Mouse (Mus musculus) Patski (cell line): Measurements from ENCODE around the gene Plxna4. TPM values are rescaled to one million over a fixed set of nuclear protein-coding genes. Genes with fewer than 3 reads are reported as not detected.

Experiments used
- ATAC-seq: fragments of 100-300 bp; one replicate; pipeline ENCODE4 v1.8.0; 2021
- CTCF ChIA-PET: fragments of 350-600 bp; sonication (Branson Sonifier 250); formaldehyde crosslinking; loops from one replicate; lab custom pipeline; 2022; ENCODE audit warnings: inconsistent platforms; lab: Charles Lee
- POLR2A ChIA-PET: fragments of 350-600 bp; sonication (Branson Sonifier 250); formaldehyde crosslinking; loops from one replicate; lab custom pipeline; 2022; ENCODE audit warnings: antibody characterized with exemption, inconsistent platforms; lab: Charles Lee
- DNase-seq: peaks from one replicate; pipeline ENCODE4 v3.0.0-alpha.2; 2011; ENCODE audit warnings: low read depth, low spot score
- H3K27me3 ChIP-seq: fragments of 371-371 bp; one replicate; pipeline ENCODE4 v1.5.1; 2021
- CTCF ChIP-seq: fragments of 100-300 bp; IDR thresholded peaks from one replicate; pipeline ENCODE4 v1.5.1; 2021
- in situ Hi-C: fragments of 300-500 bp; cut with MboI; formaldehyde crosslinking; loops from 3 replicates; pipeline ENCODE4 v1.11.1; 2018; ENCODE audit warnings: low pct_unique_long_range_greater_than_20kb, mixed read lengths
- polyA plus RNA-seq: library from polyadenylated mRNA; unstranded; gene quantifications from one replicate; pipeline ENCODE4 v1.2.3, GENCODE M21; 2021

The Plxna4 gene
- polyA plus RNA-seq, 1 experiment from 2014 or later, result 7.3 TPM

DNA sequence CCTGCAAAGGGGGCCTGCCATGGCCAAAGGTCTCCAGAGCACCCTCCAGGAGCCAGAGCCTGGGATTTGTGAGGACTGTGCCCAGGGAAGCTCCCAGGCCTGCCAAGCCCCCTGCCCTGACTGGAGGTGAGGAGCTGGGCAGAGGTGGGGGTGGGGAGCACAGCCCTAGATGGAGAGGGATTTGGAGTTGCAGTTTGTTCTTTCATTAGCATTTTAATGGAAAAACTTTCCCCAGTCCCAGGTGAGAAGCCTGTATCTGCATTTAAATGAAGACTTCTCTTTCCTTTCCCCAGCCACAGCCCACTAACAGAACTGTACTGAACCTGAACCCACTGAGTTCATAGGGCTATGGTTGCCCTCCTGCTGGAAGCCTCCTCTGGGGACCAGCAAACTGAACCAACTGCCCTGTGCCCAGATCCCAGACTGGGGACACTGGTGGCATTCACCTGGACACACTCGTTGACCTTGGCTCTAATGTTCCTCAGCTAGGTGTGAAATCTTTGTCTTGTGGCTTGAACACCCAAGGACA is 385.3 kb downstream of the Plxna4 start:
- in situ Hi-C loops, result no loop called here
- ATAC-seq, result no peak
- POLR2A ChIA-PET, result no interaction called here
- TF ChIP-seq CTCF, result no peak
- DNase-seq, result no peak
- no peaks in the 10 kb centered on the region for H3K27me3 ChIP-seq
- CTCF ChIA-PET, result interaction anchor here (0.8 kb wide), 1 partner anchor 25 kb away, joined by 3 read pairs; no protein-coding TSS in a partner anchor

DNA sequence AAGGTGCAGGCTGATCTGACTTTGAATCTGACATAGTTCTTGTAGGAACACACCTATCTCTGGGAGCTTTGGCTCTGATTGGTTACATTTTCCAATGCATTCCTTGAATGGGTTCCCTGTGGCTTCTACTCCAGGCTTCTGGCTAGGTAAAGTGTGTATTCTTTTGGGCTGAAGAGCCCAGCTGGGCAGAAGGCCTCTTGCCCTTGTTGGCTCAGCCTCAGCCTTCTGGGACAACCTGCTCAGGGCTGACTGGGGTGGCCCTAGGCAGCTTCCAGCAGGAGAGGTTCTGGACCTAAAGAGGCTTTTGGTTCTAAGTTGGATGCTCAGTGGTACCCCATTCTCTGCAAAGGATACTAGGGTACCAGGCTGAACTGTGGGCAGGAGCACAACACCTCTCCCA is 386.5 kb downstream of the Plxna4 start:
- in situ Hi-C loops, result no loop called here
- no peak for TF ChIP-seq CTCF
- no peak for ATAC-seq
- DNase-seq, result no peak
- ChIA-PET POLR2A (no interaction called here), CTCF (no interaction called here)
- H3K27me3 ChIP-seq, result no peaks in the 10 kb centered on the region

DNA sequence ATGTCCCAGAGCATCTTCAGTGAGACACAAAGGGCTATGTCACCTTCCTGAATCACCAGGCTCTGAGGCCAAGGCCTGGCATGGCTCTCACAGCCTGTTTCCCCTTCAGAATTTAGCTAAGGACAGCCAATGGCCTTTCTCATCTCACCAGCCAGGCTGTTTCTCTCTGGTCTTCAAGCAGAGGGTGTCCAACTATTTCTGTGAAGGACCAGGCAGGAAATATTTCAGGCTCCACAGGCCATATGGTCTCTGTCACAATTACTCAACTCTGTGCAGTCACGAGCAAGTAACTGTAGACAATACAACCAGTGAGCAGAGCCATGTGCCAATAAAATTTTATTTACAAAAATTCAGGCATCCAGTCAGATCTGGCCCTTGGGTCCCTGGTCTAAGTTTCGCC is 388.4 kb downstream of the Plxna4 start:
- CTCF ChIA-PET, result interaction anchor here (1.2 kb wide), 1 partner anchor 13 kb away, joined by 3 read pairs; no protein-coding TSS in a partner anchor
- H3K27me3 ChIP-seq, result no peaks in the 10 kb centered on the region
- no peak for ATAC-seq
- no peak for DNase-seq
- in situ Hi-C loops, result no loop called here
- TF ChIP-seq CTCF, result no peak
- POLR2A ChIA-PET, result no interaction called here

DNA sequence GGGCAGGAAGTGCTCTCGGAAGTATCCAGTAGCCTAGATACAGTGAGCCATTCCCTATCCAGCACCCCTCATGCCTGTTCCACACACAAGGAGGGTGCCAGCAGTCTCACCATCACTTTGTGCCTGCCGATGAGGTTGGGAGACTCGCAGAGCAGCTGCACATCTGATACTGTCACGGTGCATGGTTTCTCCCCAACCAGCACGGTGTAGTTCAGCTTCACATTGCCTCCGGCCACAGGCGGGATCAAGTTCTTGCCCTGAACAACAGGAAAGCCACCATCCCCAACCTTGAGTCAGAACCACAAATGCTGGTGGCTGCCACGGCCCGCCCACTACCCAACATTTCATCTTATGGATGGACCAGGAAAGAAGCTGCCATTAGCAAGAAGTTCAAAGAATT is 391.1 kb downstream of the Plxna4 start:
- TF ChIP-seq CTCF, result no peak
- in situ Hi-C loops, result no loop called here
- H3K27me3 ChIP-seq, result no peaks in the 10 kb centered on the region
- no peak for DNase-seq
- POLR2A ChIA-PET, result interaction anchor here (1.5 kb wide), 1 partner anchor 9 kb away, joined by 4 read pairs; no protein-coding TSS in a partner anchor
- CTCF ChIA-PET, result interaction anchor here (0.9 kb wide), 1 partner anchor 11 kb away, joined by 3 read pairs; no protein-coding TSS in a partner anchor
- ATAC-seq, result no peak

DNA sequence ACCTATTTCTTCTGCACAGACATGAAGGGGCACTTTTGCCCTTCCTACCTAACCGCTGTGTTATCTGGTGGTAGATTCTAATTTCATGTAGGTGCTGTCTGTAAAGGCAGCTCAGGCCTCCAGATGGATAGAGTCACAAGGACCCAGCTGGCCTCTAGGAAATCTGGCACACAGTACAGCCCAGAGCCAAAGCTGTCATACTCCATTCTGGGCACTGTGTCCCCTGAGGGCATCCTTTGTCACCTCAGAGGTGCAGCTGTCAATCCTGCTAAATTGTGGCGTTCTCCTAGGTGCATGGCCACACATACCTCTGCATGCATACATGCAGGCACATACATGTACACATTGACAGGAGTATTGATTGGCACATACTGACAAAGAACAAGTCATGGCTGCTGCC is 394.9 kb downstream of the Plxna4 start:
- POLR2A ChIA-PET, result interaction anchor here (0.6 kb wide), 1 partner anchor 172 kb away, joined by 3 read pairs; no protein-coding TSS in a partner anchor
- DNase-seq (no peak), ATAC-seq (no peak)
- in situ Hi-C loops, result no loop called here
- CTCF ChIA-PET, result no interaction called here
- H3K27me3 ChIP-seq, result no peaks in the 10 kb centered on the region
- no peak for TF ChIP-seq CTCF

DNA sequence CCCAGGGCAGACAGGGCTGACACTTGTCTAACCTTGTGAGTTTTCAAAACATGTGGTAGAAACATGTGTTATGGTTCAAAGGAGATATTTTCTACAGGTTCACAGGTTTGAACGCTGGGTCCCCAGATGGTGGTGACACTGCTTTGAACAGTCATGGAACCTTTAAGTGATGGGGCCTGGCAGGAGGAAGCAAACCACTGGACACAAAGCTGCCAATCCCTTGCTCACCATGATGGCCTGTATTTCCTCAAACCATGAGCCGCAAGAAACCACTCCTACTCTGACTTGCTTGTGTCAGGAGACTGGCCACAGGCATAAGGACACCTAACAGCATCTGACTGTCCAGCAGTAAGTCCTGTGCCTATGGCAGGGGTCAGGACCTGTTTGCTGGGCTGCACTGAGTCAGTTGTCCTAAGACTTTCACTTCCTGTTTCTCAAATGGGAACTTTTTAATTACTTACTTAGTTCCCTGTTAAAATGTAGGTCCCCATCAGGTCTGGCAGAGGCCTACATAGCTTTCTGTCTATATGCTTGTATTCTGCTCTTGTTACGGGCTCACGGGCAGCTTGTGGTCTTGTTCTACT is 403.5 kb downstream of the Plxna4 start:
- DNase-seq (no peak), ATAC-seq (no peak)
- in situ Hi-C loops, result no loop called here
- H3K27me3 ChIP-seq, result no peaks in the 10 kb centered on the region
- no peak for TF ChIP-seq CTCF
- CTCF ChIA-PET, result no interaction called here
- POLR2A ChIA-PET, result no interaction called here

DNA sequence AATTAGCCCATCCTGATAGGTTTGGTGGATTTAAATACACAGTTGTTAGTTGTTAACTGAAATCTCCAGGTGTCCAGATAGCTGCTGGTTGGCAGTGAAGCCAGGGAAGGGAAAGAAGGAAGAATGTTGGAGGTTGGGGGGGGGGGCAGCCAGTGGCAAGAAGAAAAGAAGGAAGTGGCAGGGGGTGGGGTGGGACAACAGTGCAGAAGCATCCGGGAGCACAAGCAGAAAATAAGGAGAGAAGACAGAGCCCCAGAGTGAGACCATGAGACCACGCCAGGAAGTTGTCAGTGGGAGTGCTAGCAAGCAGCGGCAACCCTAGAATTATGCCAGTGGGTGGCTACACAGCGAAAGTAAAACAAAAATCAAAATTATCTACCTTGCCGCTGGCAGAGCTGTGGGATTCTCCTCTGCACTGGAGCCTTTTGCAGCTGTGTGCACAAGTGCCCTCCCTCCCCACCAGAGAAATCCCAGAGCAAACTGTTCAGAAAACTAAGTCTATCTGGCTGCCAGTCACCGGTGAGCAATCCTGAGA is 404.3 kb downstream of the Plxna4 start:
- no peak for ATAC-seq
- in situ Hi-C loops, result no loop called here
- no peak for DNase-seq
- POLR2A ChIA-PET, result interaction anchor here (0.7 kb wide), 1 partner anchor 660 kb away, joined by 6 read pairs; no protein-coding TSS in a partner anchor
- CTCF ChIA-PET, result no interaction called here
- TF ChIP-seq CTCF, result no peak
- H3K27me3 ChIP-seq, result no peaks in the 10 kb centered on the region

DNA sequence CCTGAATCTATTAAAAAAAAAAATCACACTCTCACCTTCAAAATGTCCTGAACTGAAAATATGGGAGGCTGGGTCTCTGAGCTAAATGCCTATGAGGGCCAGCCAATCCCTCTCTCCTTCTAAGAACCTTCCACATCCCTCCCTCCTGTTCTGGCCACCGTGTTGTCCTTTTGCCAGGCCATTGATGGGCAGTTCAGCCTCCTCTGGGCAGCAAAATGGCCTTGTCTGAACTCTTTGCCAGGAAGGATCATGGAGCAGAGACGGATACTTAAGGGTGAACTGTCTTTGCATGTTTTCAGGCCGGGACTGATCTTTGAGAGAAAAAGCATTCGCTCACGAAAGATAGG is 408.0 kb downstream of the Plxna4 start:
- no peak for DNase-seq
- no peaks in the 10 kb centered on the region for H3K27me3 ChIP-seq
- ChIA-PET CTCF (no interaction called here), POLR2A (no interaction called here)
- in situ Hi-C loops, result no loop called here
- TF ChIP-seq CTCF, result no peak
- ATAC-seq, result no peak

DNA sequence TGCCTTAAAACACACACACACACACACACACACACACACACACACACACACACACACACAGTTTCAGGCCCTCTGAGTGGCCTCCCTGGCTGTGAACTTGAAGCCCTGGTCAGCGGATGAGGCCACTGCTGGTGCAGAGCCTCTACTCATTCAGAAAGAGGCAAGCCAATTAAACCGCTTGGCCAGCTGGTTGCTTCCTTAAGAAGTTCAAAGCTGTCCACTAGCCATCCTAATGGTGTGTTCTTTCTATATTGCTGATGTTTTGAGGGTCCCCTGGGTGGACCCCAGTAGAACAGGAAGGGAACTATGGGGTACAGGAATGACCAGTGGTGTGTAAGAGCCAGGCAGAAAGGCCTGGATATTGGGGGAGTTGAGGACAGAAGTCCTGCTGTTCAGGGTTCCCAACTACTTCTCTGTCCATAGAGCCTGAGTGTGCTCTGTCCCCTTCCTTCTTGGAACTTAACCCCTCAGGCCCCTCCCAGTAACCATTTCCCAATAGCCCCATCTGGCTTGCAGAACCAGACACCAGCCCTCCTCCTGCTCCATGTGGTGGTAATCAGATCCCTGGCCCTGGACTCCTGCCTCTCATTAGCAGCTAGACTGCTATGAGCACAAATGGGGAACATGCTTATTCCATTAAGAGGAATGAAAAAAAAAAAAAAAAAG is 408.5 kb downstream of the Plxna4 start:
- no peak for TF ChIP-seq CTCF
- H3K27me3 ChIP-seq, result no peaks in the 10 kb centered on the region
- ATAC-seq, result no peak
- no peak for DNase-seq
- ChIA-PET CTCF (no interaction called here), POLR2A (interaction anchor here (0.6 kb wide), 1 partner anchor 128 kb away, joined by 3 read pairs; no protein-coding TSS in a partner anchor)
- in situ Hi-C loops, result no loop called here

DNA sequence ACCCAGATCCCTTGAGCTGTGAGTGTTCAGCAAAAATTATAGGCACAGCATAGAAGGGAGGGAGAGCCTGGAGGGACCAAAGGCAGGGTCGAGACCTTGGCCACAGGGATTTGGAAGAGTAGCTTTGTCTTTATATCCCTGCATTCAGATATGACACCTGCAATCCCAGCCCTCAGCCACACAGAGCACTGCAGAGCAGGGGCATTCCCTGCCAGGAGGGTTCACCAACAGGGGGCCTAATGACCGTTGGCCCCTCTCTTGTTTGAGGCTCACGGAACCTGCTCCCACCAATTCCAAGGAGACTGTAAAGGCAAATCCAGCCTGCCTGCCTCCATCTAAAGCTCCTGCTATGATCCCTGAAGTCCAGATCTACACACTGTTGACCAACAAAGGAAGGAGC is 410.1 kb downstream of the Plxna4 start:
- no peak for TF ChIP-seq CTCF
- ChIA-PET CTCF (interaction anchor here (0.9 kb wide), 1 partner anchor 24 kb away, joined by 3 read pairs; no protein-coding TSS in a partner anchor), POLR2A (no interaction called here)
- in situ Hi-C loops, result no loop called here
- H3K27me3 ChIP-seq, result no peaks in the 10 kb centered on the region
- no peak for ATAC-seq
- DNase-seq, result no peak

DNA sequence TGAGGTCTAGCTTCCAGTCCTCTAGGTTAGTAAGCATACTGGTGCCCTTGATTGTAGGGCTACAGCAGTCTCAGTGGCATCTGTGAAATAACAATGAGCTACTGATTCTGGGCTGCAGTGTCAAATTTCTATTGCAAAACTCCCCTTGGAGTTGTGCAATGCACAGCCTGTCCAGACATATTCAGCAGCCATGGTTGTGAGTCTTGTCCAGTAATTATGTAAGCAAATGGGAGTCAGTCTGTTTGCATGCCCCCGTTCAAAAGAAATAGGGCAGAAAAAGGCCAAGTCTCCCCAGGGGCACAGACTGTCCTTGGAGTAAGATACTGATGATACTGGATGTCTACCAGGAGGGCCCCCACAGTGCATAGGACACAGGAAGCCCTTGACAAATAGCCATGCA is 420.3 kb downstream of the Plxna4 start:
- peak; percentile 77 for ATAC-seq
- peak; percentile 24 for DNase-seq
- no peaks in the 10 kb centered on the region for H3K27me3 ChIP-seq
- CTCF ChIA-PET, result no interaction called here
- TF ChIP-seq CTCF, result no peak
- in situ Hi-C loops, result no loop called here
- POLR2A ChIA-PET, result interaction anchor here (0.7 kb wide), 1 partner anchor 181 kb away, joined by 3 read pairs; no protein-coding TSS in a partner anchor
